Mouse (Mus musculus) olfactory bulb, adult 2 months (tissue): Measurements from ENCODE around the gene Mbd4.

Experiments
- CTCF ChIP-seq: fragments of 200-500 bp; IDR thresholded peaks from 2 replicates; pipeline ENCODE4 v1.5.1; 2012; ENCODE audit warnings: low read depth, mild to moderate bottlenecking, low read length, moderate library complexity; ENCODE audit not compliant: insufficient read depth
- POLR2A ChIP-seq: fragments of 200-500 bp; IDR thresholded peaks from 2 replicates; pipeline ENCODE4 v1.6.1; 2012; ENCODE audit warnings: mild to moderate bottlenecking, low read depth, low read length, moderate library complexity; ENCODE audit not compliant: insufficient read depth

DNA sequence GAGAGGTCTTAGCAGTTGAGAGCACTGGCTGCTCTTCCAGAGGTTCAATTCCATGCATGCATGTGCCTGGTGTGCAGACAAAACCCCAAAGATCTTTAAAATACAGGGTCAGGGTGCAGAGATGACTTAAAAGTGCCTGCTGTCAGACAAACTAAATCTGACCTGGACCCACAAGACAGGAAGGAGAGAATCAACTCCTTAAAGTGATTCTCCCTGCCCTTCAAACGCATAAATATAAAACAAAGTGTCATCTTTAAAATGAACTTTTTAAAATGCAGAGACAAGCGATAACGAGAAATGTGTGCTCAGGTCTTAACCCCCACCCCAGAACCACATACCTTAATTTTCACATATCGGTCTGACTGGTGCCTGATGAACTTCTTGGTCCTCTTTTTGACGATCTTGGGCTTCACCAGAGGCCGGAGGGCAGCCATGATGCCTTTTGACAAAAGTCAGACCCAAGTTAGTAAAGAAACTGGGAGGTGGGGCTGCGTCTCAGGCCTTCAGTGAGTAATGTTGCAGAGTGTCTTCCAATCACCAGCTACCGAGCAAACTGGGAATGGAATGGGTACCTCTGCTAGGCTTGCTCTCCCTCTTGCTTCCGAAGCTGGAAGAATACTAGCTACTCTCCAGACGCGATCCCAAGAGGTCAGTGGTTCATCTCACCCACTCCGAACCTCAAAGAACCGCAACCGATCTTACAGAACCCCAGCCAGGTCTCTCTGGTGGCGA, 45.5 kb downstream of the Mbd4 start:
- TF ChIP-seq CTCF, result no peak
- no peak for TF ChIP-seq POLR2A
